Mouse (Mus musculus) liver, embryonic 12.5 days (tissue): Measurements from ENCODE around the gene Slc52a3. TPM values are rescaled to one million over a fixed set of nuclear protein-coding genes. Genes with fewer than 3 reads are reported as not detected.

Source experiments
- ATAC-seq: fragments of 200-750 bp; cut with Nextera tagmentation; 2 replicates; pipeline ENCODE4 v1.8.0; 2017; ENCODE audit warnings: moderate number of reproducible peaks, mild to moderate bottlenecking, moderate library complexity
- H3K27ac ChIP-seq: fragments of 300-500 bp; sonication (generic); 2 replicates; pipeline ENCODE4 v1.5.1; 2016; ENCODE audit warnings: mild to moderate bottlenecking
- H3K27me3 ChIP-seq: fragments of 300-500 bp; sonication (generic); replicated peaks from 2 replicates; pipeline ENCODE4 v1.6.1; 2016; ENCODE audit warnings: mild to moderate bottlenecking, moderate library complexity
- H3K36me3 ChIP-seq: fragments of 300-500 bp; sonication (generic); 2 replicates; pipeline ENCODE4 v1.6.1; 2016; ENCODE audit warnings: mild to moderate bottlenecking, moderate library complexity
- H3K4me1 ChIP-seq: fragments of 300-500 bp; sonication (generic); 2 replicates; pipeline ENCODE4 v1.6.1; 2016
- H3K4me2 ChIP-seq: fragments of 300-500 bp; sonication (generic); 2 replicates; pipeline ENCODE4 v1.6.1; 2016; ENCODE audit warnings: mild to moderate bottlenecking, moderate library complexity
- H3K4me3 ChIP-seq: fragments of 300-500 bp; sonication (generic); 2 replicates; pipeline ENCODE4 v1.5.1; 2016; ENCODE audit warnings: mild to moderate bottlenecking, moderate library complexity
- H3K9ac ChIP-seq: fragments of 300-500 bp; sonication (generic); 2 replicates; pipeline ENCODE4 v1.6.1; 2016; ENCODE audit warnings: mild to moderate bottlenecking, moderate library complexity
- H3K9me3 ChIP-seq: fragments of 300-500 bp; sonication (generic); replicated peaks from 2 replicates; pipeline ENCODE4 v1.6.1; 2016; ENCODE audit warnings: mild to moderate bottlenecking, moderate library complexity
- WGBS: fragments of 180-500 bp; shearing (Covaris S2); methylation state at CpG from one replicate; pipeline ENCODE4 v1.1.7; 2016; ENCODE audit not compliant: insufficient replicate concordance; 5-methylcytosine and 5-hydroxymethylcytosine counted together
- polyA plus RNA-seq: library from polyadenylated mRNA; unstranded; fragments of >200 nt; fragmentation: Nextera tagmentation; extraction: Ambion mirVana; gene quantifications from 2 replicates; pipeline ENCODE4 v1.2.1, GENCODE M21; 2016

The Slc52a3 gene
- polyA plus RNA-seq, result 1.3 and 1.9 TPM in 2 replicates

- H3K4me3 ChIP-seq, result peak within 1 kb of the TSS; percentile 44
- peak within 1 kb of the TSS; percentile 68 for H3K4me2 ChIP-seq
- H3K9ac ChIP-seq, result peak within 1 kb of the TSS; percentile 53
- H3K4me1 ChIP-seq, result peaks cover 46% of the 10 kb centered on the region
- no peak within 1 kb of the TSS for H3K27ac ChIP-seq
- no peaks in the 10 kb centered on the region for H3K9me3 ChIP-seq
- peaks cover 89% of the 10 kb centered on the region for H3K27me3 ChIP-seq
- peak; percentile 55 for ATAC-seq
- no peaks in the 10 kb centered on the region for H3K36me3 ChIP-seq
- 6% methylated on average over 35 of the region's 35 CpGs for WGBS
Observed at GRCm38 (mm10) chr2:151996229-151997189, at the start of gene Slc52a3. Slc52a3 (plus strand) TSS chr2:151996511.

- Histone ChIP-seq H3K4me3 (no peak overlapping the region), H3K4me1 (no peaks in the 10 kb centered on the region), H3K4me2 (no peak overlapping the region), H3K9ac (no peak overlapping the region), H3K9me3 (no peaks in the 10 kb centered on the region), H3K27me3 (0 out of 2 replicates have a peak, but pooled peaks cover 6% of the 10 kb centered on the region), H3K27ac (no peak overlapping the region), H3K36me3 (no peaks in the 10 kb centered on the region)
- 84% methylated on average over 2 of the region's 2 CpGs for WGBS
- no peak for ATAC-seq
Observed at GRCm38 (mm10) chr2:151947617-151948016, 48.7 kb upstream of the Slc52a3 start.

GRCm38 (mm10) chr2:151948311-151948710 is 48.0 kb upstream of the Slc52a3 start:
- Histone ChIP-seq H3K4me3 (no peak overlapping the region), H3K36me3 (no peaks in the 10 kb centered on the region), H3K4me2 (no peak overlapping the region), H3K9me3 (no peaks in the 10 kb centered on the region), H3K27me3 (0 out of 2 replicates have a peak, but pooled peaks cover 6% of the 10 kb centered on the region), H3K9ac (no peak overlapping the region), H3K4me1 (no peaks in the 10 kb centered on the region), H3K27ac (no peak overlapping the region)
- WGBS, result 61% methylated on average over 7 of the region's 7 CpGs
- ATAC-seq, result no peak

GRCm38 (mm10) chr2:151949082-151949774 is 47.1 kb upstream of the Slc52a3 start:
- Histone ChIP-seq H3K9ac (no peak overlapping the region), H3K27me3 (0 out of 2 replicates have a peak, but pooled peaks cover 6% of the 10 kb centered on the region), H3K36me3 (no peaks in the 10 kb centered on the region), H3K4me1 (no peaks in the 10 kb centered on the region), H3K9me3 (no peaks in the 10 kb centered on the region), H3K27ac (no peak overlapping the region), H3K4me2 (no peak overlapping the region), H3K4me3 (no peak overlapping the region)
- ATAC-seq, result no peak
- WGBS, result 49% methylated on average over 2 of the region's 2 CpGs

GRCm38 (mm10) chr2:151953665-151954064 is 42.6 kb upstream of the Slc52a3 start:
- no peak overlapping the region for H3K4me2 ChIP-seq
- no peaks in the 10 kb centered on the region for H3K9me3 ChIP-seq
- H3K4me1 ChIP-seq, result no peaks in the 10 kb centered on the region
- WGBS, result 65% methylated on average over 8 of the region's 8 CpGs
- H3K27ac ChIP-seq, result no peak overlapping the region
- no peaks in the 10 kb centered on the region for H3K36me3 ChIP-seq
- H3K9ac ChIP-seq, result no peak overlapping the region
- no peak overlapping the region for H3K4me3 ChIP-seq
- H3K27me3 ChIP-seq, result no peaks in the 10 kb centered on the region
- no peak for ATAC-seq

- H3K36me3 ChIP-seq, result no peaks in the 10 kb centered on the region
- no peak overlapping the region for H3K4me3 ChIP-seq
- WGBS, result 69% methylated on average over 4 of the region's 4 CpGs
- no peaks in the 10 kb centered on the region for H3K27me3 ChIP-seq
- no peak for ATAC-seq
- peaks cover 13% of the 10 kb centered on the region for H3K4me1 ChIP-seq
- H3K9me3 ChIP-seq, result no peaks in the 10 kb centered on the region
- H3K4me2 ChIP-seq, result no peak overlapping the region
- no peak overlapping the region for H3K27ac ChIP-seq
- no peak overlapping the region for H3K9ac ChIP-seq
Observed at GRCm38 (mm10) chr2:151956500-151957137, 39.7 kb upstream of the Slc52a3 start.

GRCm38 (mm10) chr2:151959274-151959673 is 37.0 kb upstream of the Slc52a3 start:
- peaks cover 25% of the 10 kb centered on the region for H3K4me1 ChIP-seq
- H3K36me3 ChIP-seq, result no peaks in the 10 kb centered on the region
- no peak overlapping the region for H3K4me2 ChIP-seq
- peak; percentile 50 for ATAC-seq
- no peaks in the 10 kb centered on the region for H3K27me3 ChIP-seq
- H3K9me3 ChIP-seq, result no peaks in the 10 kb centered on the region
- 51% methylated on average over 5 of the region's 5 CpGs for WGBS
- H3K4me3 ChIP-seq, result no peak overlapping the region
- H3K9ac ChIP-seq, result no peak overlapping the region
- 0 out of 2 replicates have a peak overlapping the region, but pooled peaks have one; percentile 27 for H3K27ac ChIP-seq

GRCm38 (mm10) chr2:151961284-151962196 is 34.8 kb upstream of the Slc52a3 start:
- H3K36me3 ChIP-seq, result no peaks in the 10 kb centered on the region
- WGBS, result 58% methylated on average over 9 of the region's 9 CpGs
- H3K4me2 ChIP-seq, result no peak overlapping the region
- no peak overlapping the region for H3K4me3 ChIP-seq
- ATAC-seq, result no peak
- H3K9me3 ChIP-seq, result no peaks in the 10 kb centered on the region
- no peak overlapping the region for H3K9ac ChIP-seq
- no peaks in the 10 kb centered on the region for H3K27me3 ChIP-seq
- 0 out of 2 replicates have a peak overlapping the region, but pooled peaks have one; percentile 13 for H3K27ac ChIP-seq
- H3K4me1 ChIP-seq, result peaks cover 25% of the 10 kb centered on the region

GRCm38 (mm10) chr2:151962474-151962873 is 33.8 kb upstream of the Slc52a3 start:
- no peaks in the 10 kb centered on the region for H3K36me3 ChIP-seq
- no peaks in the 10 kb centered on the region for H3K9me3 ChIP-seq
- WGBS, result 70% methylated on average over 10 of the region's 10 CpGs
- no peak overlapping the region for H3K9ac ChIP-seq
- H3K4me2 ChIP-seq, result no peak overlapping the region
- ATAC-seq, result no peak
- H3K4me1 ChIP-seq, result peaks cover 25% of the 10 kb centered on the region
- H3K27me3 ChIP-seq, result no peaks in the 10 kb centered on the region
- no peak overlapping the region for H3K27ac ChIP-seq
- H3K4me3 ChIP-seq, result no peak overlapping the region

GRCm38 (mm10) chr2:151963319-151963718 is 33.0 kb upstream of the Slc52a3 start:
- no peak overlapping the region for H3K4me3 ChIP-seq
- peaks cover 29% of the 10 kb centered on the region for H3K4me1 ChIP-seq
- WGBS, result 53% methylated on average over 5 of the region's 5 CpGs
- H3K4me2 ChIP-seq, result no peak overlapping the region
- H3K9me3 ChIP-seq, result no peaks in the 10 kb centered on the region
- H3K27ac ChIP-seq, result no peak overlapping the region
- H3K9ac ChIP-seq, result no peak overlapping the region
- H3K36me3 ChIP-seq, result peaks cover 3% of the 10 kb centered on the region
- ATAC-seq, result no peak
- no peaks in the 10 kb centered on the region for H3K27me3 ChIP-seq

- Histone ChIP-seq H3K9me3 (no peaks in the 10 kb centered on the region), H3K27me3 (no peaks in the 10 kb centered on the region), H3K4me3 (no peak overlapping the region), H3K36me3 (peaks cover 10% of the 10 kb centered on the region), H3K9ac (no peak overlapping the region), H3K27ac (no peak overlapping the region), H3K4me1 (peaks cover 32% of the 10 kb centered on the region), H3K4me2 (no peak overlapping the region)
- ATAC-seq, result no peak
- WGBS, result 37% methylated on average over 9 of the region's 9 CpGs
Observed at GRCm38 (mm10) chr2:151964052-151964451, 32.3 kb upstream of the Slc52a3 start.
